Mouse (Mus musculus): ENCODE measurements around the gene Tmem101. TPM values are rescaled to one million over a fixed set of nuclear protein-coding genes. Genes with fewer than 3 reads are reported as not detected.
A peak's percentile ranks its signal among the peaks of the same experiment; 100 is the strongest.

Gene Tmem101
- polyA plus RNA-seq, 1 experiment from 2014 or later, result 17.6 TPM

GRCm38 (mm10) chr11:102145471-102146001 is 10.7 kb downstream of the Tmem101 start, which contains the start of gene Nags:
Nags (plus strand) TSS chr11:102145513.
- DNase-seq (ENCODE audit: low spot score) (no peak), ATAC-seq (peak; percentile 43)
- Histone ChIP-seq H3K9me3 (ENCODE audit: low read length) (no peaks in the 10 kb centered on the region), H3K27ac (ENCODE audit: low read length) (no peak within 1 kb of the TSS), H3K4me2 (replicated peaks; ENCODE audit: low read depth, low read length) (peak within 1 kb of the TSS; percentile 30; the same call in 1 of the 2 replicates), H3K27me3 (replicated peaks; ENCODE audit: insufficient read depth, low read length) (peaks cover 44% of the 10 kb centered on the region), H3K36me3 (ENCODE audit: insufficient read depth, low read length) (no peaks in the 10 kb centered on the region), H3K4me3 (ENCODE audit: low read depth, low read length) (peak within 1 kb of the TSS; percentile 10), H3K4me1 (ENCODE audit: insufficient read depth, low read depth, low read length) (no peaks in the 10 kb centered on the region), H3K9ac (replicated peaks; ENCODE audit: low read depth) (no peak within 1 kb of the TSS)
- 1% methylated on average over 44 of the region's 50 CpGs for WGBS
- no peak for TF ChIP-seq EP300 (IDR thresholded peaks at IDR 0.05)
- no peak for TF ChIP-seq CTCF (IDR thresholded peaks at IDR 0.05)

DNA sequence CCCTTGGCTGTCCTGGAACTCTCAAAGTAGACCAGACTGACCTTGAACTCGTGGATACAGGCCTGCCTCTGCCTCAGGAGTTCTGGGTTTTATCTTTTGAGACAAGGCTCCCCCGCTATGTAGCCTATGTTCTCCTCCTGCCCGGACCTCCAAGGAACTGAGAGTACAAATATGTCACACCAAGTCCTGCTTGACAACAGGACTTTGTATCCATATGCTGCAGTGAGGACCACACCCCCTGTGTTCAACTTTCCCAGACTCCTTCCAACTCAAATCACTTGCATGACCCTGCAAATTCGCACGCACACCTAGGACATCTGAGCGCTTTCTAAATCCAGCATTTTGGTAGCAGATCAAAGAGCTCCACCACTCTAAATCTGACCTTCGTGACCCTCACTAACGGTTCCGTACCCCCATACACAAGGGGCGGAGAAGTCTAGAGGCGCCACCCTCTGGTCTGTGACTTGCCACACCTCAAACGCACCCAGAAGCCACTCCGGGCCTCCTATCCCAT is 11.2 kb downstream of the Tmem101 start:
- no peaks in the 10 kb centered on the region for H3K9me3 ChIP-seq (ENCODE audit: low read length)
- ATAC-seq, result no peak
- H3K4me2 ChIP-seq (replicated peaks; ENCODE audit: low read depth, low read length), result peak overlapping the region; percentile 30; the same call in 1 of the 2 replicates
- peak overlapping the region; percentile 10 for H3K4me3 ChIP-seq (ENCODE audit: low read depth, low read length)
- no peak overlapping the region for H3K27ac ChIP-seq (ENCODE audit: low read length)
- H3K27me3 ChIP-seq (replicated peaks; ENCODE audit: insufficient read depth, low read length), result peaks cover 44% of the 10 kb centered on the region
- no peak overlapping the region for H3K9ac ChIP-seq (replicated peaks; ENCODE audit: low read depth)
- H3K4me1 ChIP-seq (ENCODE audit: insufficient read depth, low read depth, low read length), result no peaks in the 10 kb centered on the region
- WGBS, result 24% methylated on average over 13 of the region's 13 CpGs
- DNase-seq (ENCODE audit: low spot score), result no peak
- TF ChIP-seq CTCF (IDR thresholded peaks at IDR 0.05) (no peak), EP300 (IDR thresholded peaks at IDR 0.05) (no peak)
- H3K36me3 ChIP-seq (ENCODE audit: insufficient read depth, low read length), result no peaks in the 10 kb centered on the region

- H3K27ac ChIP-seq (ENCODE audit: low read length), result no peak overlapping the region
- no peaks in the 10 kb centered on the region for H3K36me3 ChIP-seq (ENCODE audit: insufficient read depth, low read length)
- TF ChIP-seq CTCF (IDR thresholded peaks at IDR 0.05) (no peak), EP300 (IDR thresholded peaks at IDR 0.05) (no peak)
- H3K27me3 ChIP-seq (replicated peaks; ENCODE audit: insufficient read depth, low read length), result peaks cover 38% of the 10 kb centered on the region
- no peak overlapping the region for H3K9ac ChIP-seq (replicated peaks; ENCODE audit: low read depth)
- 43% methylated on average over 7 of the region's 7 CpGs for WGBS
- DNase-seq (ENCODE audit: low spot score) (no peak), ATAC-seq (no peak)
- H3K4me2 ChIP-seq (replicated peaks; ENCODE audit: low read depth, low read length), result no peak overlapping the region
- no peaks in the 10 kb centered on the region for H3K4me1 ChIP-seq (ENCODE audit: insufficient read depth, low read depth, low read length)
- H3K4me3 ChIP-seq (ENCODE audit: low read depth, low read length), result no peak overlapping the region
- no peaks in the 10 kb centered on the region for H3K9me3 ChIP-seq (ENCODE audit: low read length)
Measured at GRCm38 (mm10) chr11:102142355-102142754, 13.8 kb downstream of the Tmem101 start.

- no peaks in the 10 kb centered on the region for H3K4me1 ChIP-seq (ENCODE audit: insufficient read depth, low read depth, low read length)
- H3K27me3 ChIP-seq (replicated peaks; ENCODE audit: insufficient read depth, low read length), result peaks cover 20% of the 10 kb centered on the region
- TF ChIP-seq EP300 (IDR thresholded peaks at IDR 0.05), result no peak
- peak; percentile 83 for TF ChIP-seq CTCF (IDR thresholded peaks at IDR 0.05)
- 2% methylated on average over 5 of the region's 5 CpGs for WGBS
- H3K9ac ChIP-seq (replicated peaks; ENCODE audit: low read depth), result no peak overlapping the region
- H3K27ac ChIP-seq (ENCODE audit: low read length), result no peak overlapping the region
- no peak overlapping the region for H3K4me2 ChIP-seq (replicated peaks; ENCODE audit: low read depth, low read length)
- no peaks in the 10 kb centered on the region for H3K36me3 ChIP-seq (ENCODE audit: insufficient read depth, low read length)
- no peak overlapping the region for H3K4me3 ChIP-seq (ENCODE audit: low read depth, low read length)
- no peaks in the 10 kb centered on the region for H3K9me3 ChIP-seq (ENCODE audit: low read length)
- no peak for ATAC-seq
- DNase-seq (ENCODE audit: low spot score), result peak; percentile 64
Measured at GRCm38 (mm10) chr11:102140508-102140907, 15.7 kb downstream of the Tmem101 start.

- no peak overlapping the region for H3K27ac ChIP-seq (ENCODE audit: low read length)
- peaks cover 10% of the 10 kb centered on the region for H3K27me3 ChIP-seq (replicated peaks; ENCODE audit: insufficient read depth, low read length)
- H3K9me3 ChIP-seq (ENCODE audit: low read length), result no peaks in the 10 kb centered on the region
- no peaks in the 10 kb centered on the region for H3K4me1 ChIP-seq (ENCODE audit: insufficient read depth, low read depth, low read length)
- 0 out of 2 replicates have a peak overlapping the region, but pooled peaks have one; percentile 25 for H3K4me2 ChIP-seq (replicated peaks; ENCODE audit: low read depth, low read length)
- TF ChIP-seq EP300 (IDR thresholded peaks at IDR 0.05) (no peak), CTCF (IDR thresholded peaks at IDR 0.05) (peak; percentile 95)
- H3K9ac ChIP-seq (replicated peaks; ENCODE audit: low read depth), result no peak overlapping the region
- H3K4me3 ChIP-seq (ENCODE audit: low read depth, low read length), result 0 out of 2 replicates have a peak overlapping the region, but pooled peaks have one; percentile 8
- peak; percentile 28; the same call in 1 of the 2 replicates for ATAC-seq
- H3K36me3 ChIP-seq (ENCODE audit: insufficient read depth, low read length), result no peaks in the 10 kb centered on the region
- WGBS, result under 1% methylated on average over 18 of the region's 18 CpGs
- DNase-seq (ENCODE audit: low spot score), result peak; percentile 82
Measured at GRCm38 (mm10) chr11:102138447-102138740, 17.8 kb downstream of the Tmem101 start.

- Histone ChIP-seq H3K36me3 (ENCODE audit: insufficient read depth, low read length) (no peaks in the 10 kb centered on the region), H3K9ac (replicated peaks; ENCODE audit: low read depth) (no peak overlapping the region), H3K9me3 (ENCODE audit: low read length) (no peaks in the 10 kb centered on the region), H3K4me2 (replicated peaks; ENCODE audit: low read depth, low read length) (0 out of 2 replicates have a peak overlapping the region, but pooled peaks have one; percentile 25), H3K27me3 (replicated peaks; ENCODE audit: insufficient read depth, low read length) (peaks cover 8% of the 10 kb centered on the region; the same call in 1 of the 2 replicates), H3K27ac (ENCODE audit: low read length) (no peak overlapping the region), H3K4me1 (ENCODE audit: insufficient read depth, low read depth, low read length) (no peaks in the 10 kb centered on the region), H3K4me3 (ENCODE audit: low read depth, low read length) (0 out of 2 replicates have a peak overlapping the region, but pooled peaks have one; percentile 8)
- ATAC-seq (no peak), DNase-seq (ENCODE audit: low spot score) (no peak)
- WGBS, result 34% methylated on average over 13 of the region's 13 CpGs
- TF ChIP-seq CTCF (IDR thresholded peaks at IDR 0.05) (no peak), EP300 (IDR thresholded peaks at IDR 0.05) (no peak)
Measured at GRCm38 (mm10) chr11:102137625-102138446, 18.4 kb downstream of the Tmem101 start.

Measured in lung, postnatal 0 days (tissue).